Mouse (Mus musculus): Measurements from ENCODE around the gene Ccdc34.

GRCm38 (mm10) chr2:110177406-110177805 lies 159.8 kb downstream of the Ccdc34 start:
- TF ChIP-seq POLR2A (IDR thresholded peaks at IDR 0.05; ENCODE audit: borderline replicate concordance, low read depth, low read length) (no peak), CTCF (IDR thresholded peaks at IDR 0.05; ENCODE audit: low read depth, low read length) (no peak)

Data from bone marrow macrophage, adult 2 months (primary cell).